Mouse (Mus musculus): ENCODE data around the gene Plppr3.

GRCm38 (mm10) chr10:79917532-79918100 is 43.2 kb upstream of the Plppr3 start:
- no peak for TF ChIP-seq HCFC1 (IDR thresholded peaks at IDR 0.05; ENCODE audit: borderline replicate concordance, insufficient read depth, low read length)
- TF ChIP-seq MAFK (IDR thresholded peaks at IDR 0.05; ENCODE audit: insufficient read depth, low read depth, low read length): no peak
- TF ChIP-seq CHD2 (IDR thresholded peaks at IDR 0.05; ENCODE audit: low read depth, low read length): no peak
- TF ChIP-seq ZC3H11A (IDR thresholded peaks at IDR 0.05; ENCODE audit: borderline replicate concordance, low read depth, low read length): no peak
- TF ChIP-seq ZNF384 (IDR thresholded peaks at IDR 0.05; ENCODE audit: low read depth, low read length): no peak
